Mouse (Mus musculus): ENCODE measurements around the gene Samd7. TPM values are rescaled to one million over a fixed set of nuclear protein-coding genes. Genes with fewer than 3 reads are reported as not detected.

Samd7 gene
- polyA plus RNA-seq, 1 experiment: not detected

DNA sequence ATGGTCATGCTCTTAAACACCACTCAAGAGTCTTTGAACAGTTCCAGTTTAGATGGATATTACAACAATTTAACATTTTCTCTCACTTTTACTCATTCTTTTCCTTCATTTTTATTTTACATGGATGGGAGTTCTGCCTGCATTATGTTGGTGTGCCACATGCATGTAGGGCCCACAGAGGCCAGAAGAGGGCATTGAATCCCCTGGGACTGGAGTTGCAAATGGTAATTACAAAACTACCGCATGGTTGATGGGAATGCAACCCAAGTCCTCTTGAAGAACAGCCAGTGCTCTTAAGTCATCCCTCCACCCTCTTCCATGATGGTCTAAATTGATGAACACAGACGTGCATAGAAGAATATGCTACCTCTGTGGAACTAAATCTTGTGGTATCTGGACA, 23.6 kb upstream of the Samd7 start:
- 85% methylated on average over 2 of the region's 2 CpGs for WGBS
- DNase-seq: no peak

DNA sequence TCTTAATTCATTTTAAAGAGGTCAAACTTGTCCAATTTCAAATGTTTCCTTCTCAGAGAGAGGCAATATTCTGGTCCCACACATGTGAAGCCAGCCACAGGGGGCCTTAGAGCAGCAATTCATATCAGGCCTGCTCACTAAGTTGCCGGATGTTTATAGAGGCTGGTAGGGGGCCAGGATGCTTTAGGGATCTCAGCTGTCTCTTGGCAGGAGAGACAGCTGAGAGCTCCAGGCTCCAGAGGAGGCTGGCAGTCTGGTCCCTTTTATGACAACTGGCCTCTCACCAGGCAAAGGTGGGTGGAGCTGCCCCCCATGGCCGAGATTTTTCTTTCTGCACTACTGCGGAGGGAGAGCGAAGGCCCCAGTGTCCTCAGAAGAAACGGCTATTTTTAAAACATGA, 22.9 kb upstream of the Samd7 start:
- DNase-seq: no peak
- Histone ChIP-seq H3K4me1 (ENCODE audit: control insufficient read depth, insufficient read depth, low read length) (no peaks in the 10 kb centered on the region), H3K4me3 (replicated peaks; ENCODE audit: extremely low read depth, low read depth, low read length) (no peak overlapping the region)
- TF ChIP-seq CTCF (IDR thresholded peaks at IDR 0.05; ENCODE audit: insufficient read depth, low read length) (no peak), POLR2A (IDR thresholded peaks at IDR 0.05; ENCODE audit: borderline replicate concordance, extremely low read depth, low read depth, low read length) (no peak)
- WGBS: 48% methylated on average over 5 of the region's 5 CpGs

More for the DNA sequence above, 23.6 kb upstream of the Samd7 start:
- H3K4me1 ChIP-seq (ENCODE audit: control insufficient read depth, insufficient read depth, low read length): no peaks in the 10 kb centered on the region
- TF ChIP-seq CTCF (IDR thresholded peaks at IDR 0.05; ENCODE audit: insufficient read depth, low read length) (no peak), POLR2A (IDR thresholded peaks at IDR 0.05; ENCODE audit: borderline replicate concordance, extremely low read depth, low read depth, low read length) (no peak)
- H3K4me3 ChIP-seq (replicated peaks; ENCODE audit: extremely low read depth, low read depth, low read length): no peak overlapping the region

DNA sequence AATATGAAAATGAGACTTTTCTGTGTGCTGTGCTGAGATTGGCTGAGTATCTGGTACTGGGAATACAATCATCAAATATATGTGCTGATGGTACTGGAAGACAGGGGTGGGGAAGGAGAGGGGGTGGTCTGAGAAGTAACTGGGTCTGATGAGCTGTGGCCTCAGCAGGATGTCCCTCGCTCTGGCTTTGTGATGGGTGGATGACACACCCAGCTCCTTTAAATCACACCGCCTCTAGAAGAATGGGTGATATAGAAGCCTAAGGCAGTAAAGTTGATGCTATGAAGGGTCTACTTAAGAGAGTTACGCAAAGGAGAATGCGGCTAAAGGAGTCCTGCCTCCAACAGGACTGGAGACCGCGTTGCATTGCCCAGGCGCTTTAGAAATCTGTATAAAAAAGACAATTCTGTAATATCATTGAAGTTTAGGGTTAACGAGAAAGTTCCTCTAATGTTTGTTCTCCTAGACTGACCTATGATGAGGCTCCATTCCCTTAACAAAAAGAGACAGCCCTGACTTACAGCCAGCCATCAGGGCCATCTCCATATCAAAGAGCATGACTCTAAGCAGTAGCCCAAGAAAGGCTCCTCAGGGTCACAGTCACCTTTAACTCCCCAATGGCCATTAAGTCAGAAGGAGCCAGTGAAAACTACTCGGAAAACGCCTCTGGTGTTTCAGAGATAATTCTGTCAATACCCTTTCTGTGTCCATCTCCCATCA, 21.8 kb upstream of the Samd7 start:
- no peak for TF ChIP-seq POLR2A (IDR thresholded peaks at IDR 0.05; ENCODE audit: borderline replicate concordance, extremely low read depth, low read depth, low read length)
- TF ChIP-seq CTCF (IDR thresholded peaks at IDR 0.05; ENCODE audit: insufficient read depth, low read length): no peak
- WGBS: 75% methylated on average over 10 of the region's 10 CpGs
- Histone ChIP-seq H3K4me3 (replicated peaks; ENCODE audit: extremely low read depth, low read depth, low read length) (no peak overlapping the region), H3K4me1 (ENCODE audit: control insufficient read depth, insufficient read depth, low read length) (no peaks in the 10 kb centered on the region)
- DNase-seq: no peak

DNA sequence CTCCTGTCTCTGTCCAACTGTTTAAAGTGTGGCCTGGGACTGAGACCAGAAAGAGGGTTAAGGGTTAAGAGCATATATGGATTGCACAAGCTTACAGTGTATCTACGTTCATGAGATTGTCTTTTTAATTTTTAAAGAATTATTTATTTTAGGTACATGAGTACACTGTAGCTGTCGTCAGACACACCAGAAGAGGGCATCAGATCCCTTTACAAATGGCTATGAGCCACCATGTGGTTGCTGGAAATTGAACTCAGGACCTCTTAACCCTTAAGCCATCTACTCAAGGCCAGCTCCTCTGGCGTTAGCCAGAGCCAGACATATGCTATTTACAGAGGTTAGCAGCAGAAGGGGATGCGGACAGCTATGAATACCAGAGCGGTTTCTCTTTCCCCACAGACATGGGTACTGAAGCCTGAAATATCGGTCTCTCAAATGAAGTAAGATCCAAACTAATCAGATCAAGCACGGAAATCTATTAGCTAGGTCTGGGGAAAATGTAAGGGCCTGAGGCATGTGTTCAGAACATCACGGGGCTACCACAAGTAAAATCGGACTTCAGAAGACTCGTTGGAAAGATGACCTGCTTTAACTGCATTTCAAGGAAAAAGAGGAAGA, 21.1 kb upstream of the Samd7 start:
- TF ChIP-seq CTCF (IDR thresholded peaks at IDR 0.05; ENCODE audit: insufficient read depth, low read length) (no peak), POLR2A (IDR thresholded peaks at IDR 0.05; ENCODE audit: borderline replicate concordance, extremely low read depth, low read depth, low read length) (no peak)
- no peak overlapping the region for H3K4me3 ChIP-seq (replicated peaks; ENCODE audit: extremely low read depth, low read depth, low read length)
- 75% methylated on average over 10 of the region's 10 CpGs for WGBS
- no peaks in the 10 kb centered on the region for H3K4me1 ChIP-seq (ENCODE audit: control insufficient read depth, insufficient read depth, low read length)
- no peak for DNase-seq

DNA sequence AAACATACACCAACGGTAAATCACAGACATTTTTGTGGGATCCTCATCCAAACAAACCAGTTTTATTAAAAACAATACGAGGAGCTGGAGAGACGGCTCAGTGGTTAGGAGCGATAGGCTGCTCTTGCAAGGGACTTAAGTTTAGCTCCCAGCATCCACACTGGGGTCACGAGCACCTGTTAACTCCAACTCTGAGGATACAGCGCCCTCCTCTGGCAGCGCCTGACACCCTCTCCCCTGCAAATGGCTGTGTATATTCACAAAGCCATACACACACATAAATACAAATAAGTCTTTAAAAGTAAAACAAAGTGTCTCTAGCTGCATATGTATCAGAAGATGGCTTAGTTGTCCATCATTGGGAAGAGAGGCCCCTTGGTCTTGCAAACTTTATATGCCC, 20.6 kb upstream of the Samd7 start:
- H3K4me3 ChIP-seq (replicated peaks; ENCODE audit: extremely low read depth, low read depth, low read length): no peak overlapping the region
- WGBS: 78% methylated on average over 7 of the region's 7 CpGs
- no peaks in the 10 kb centered on the region for H3K4me1 ChIP-seq (ENCODE audit: control insufficient read depth, insufficient read depth, low read length)
- DNase-seq: no peak
- TF ChIP-seq CTCF (IDR thresholded peaks at IDR 0.05; ENCODE audit: insufficient read depth, low read length) (no peak), POLR2A (IDR thresholded peaks at IDR 0.05; ENCODE audit: borderline replicate concordance, extremely low read depth, low read depth, low read length) (no peak)

DNA sequence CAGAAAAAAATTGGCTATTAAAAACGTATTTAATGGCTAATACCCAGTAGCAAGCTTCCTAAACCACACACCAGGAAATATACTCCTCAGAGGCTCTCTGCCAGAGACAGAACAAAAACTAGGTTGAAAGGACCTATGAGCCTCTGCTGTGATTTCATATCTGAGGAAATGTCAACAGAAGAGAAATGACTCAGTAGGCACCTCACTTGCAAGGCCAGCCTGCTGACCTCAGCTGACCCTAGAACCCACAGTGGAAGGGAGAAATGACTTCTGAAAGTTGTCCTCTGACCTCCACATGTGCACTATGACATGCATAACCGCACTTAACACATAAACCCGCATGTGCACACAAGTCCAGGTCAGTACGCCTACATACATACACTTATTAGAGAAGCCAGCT, 18.9 kb upstream of the Samd7 start:
- WGBS: 74% methylated on average over 4 of the region's 4 CpGs
- no peak overlapping the region for H3K4me3 ChIP-seq (replicated peaks; ENCODE audit: extremely low read depth, low read depth, low read length)
- no peaks in the 10 kb centered on the region for H3K4me1 ChIP-seq (ENCODE audit: control insufficient read depth, insufficient read depth, low read length)
- TF ChIP-seq POLR2A (IDR thresholded peaks at IDR 0.05; ENCODE audit: borderline replicate concordance, extremely low read depth, low read depth, low read length) (no peak), CTCF (IDR thresholded peaks at IDR 0.05; ENCODE audit: insufficient read depth, low read length) (no peak)
- no peak for DNase-seq

DNA sequence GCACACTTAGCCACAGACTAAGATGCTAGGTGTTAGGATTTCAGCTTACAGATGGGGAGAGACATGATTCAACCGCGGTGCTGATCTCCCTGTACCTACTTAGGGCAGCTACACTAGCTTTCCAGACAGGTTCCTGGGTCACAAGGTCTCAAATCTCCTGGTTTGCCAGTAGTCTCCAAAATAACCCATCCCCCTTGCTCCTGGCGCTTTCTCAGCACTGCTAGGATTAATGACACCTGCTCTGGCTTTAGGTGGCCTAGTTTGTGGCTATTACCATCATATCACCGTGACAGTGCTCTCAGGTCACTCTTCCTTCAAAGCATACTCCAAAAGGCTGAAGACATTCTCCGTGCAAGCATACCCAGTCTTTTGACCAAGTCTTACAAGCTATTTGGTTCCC, 17.0 kb upstream of the Samd7 start:
- Histone ChIP-seq H3K4me1 (ENCODE audit: control insufficient read depth, insufficient read depth, low read length) (no peaks in the 10 kb centered on the region), H3K4me3 (replicated peaks; ENCODE audit: extremely low read depth, low read depth, low read length) (no peak overlapping the region)
- TF ChIP-seq CTCF (IDR thresholded peaks at IDR 0.05; ENCODE audit: insufficient read depth, low read length) (no peak), POLR2A (IDR thresholded peaks at IDR 0.05; ENCODE audit: borderline replicate concordance, extremely low read depth, low read depth, low read length) (no peak)
- DNase-seq: no peak
- WGBS: 85% methylated on average over 5 of the region's 5 CpGs

DNA sequence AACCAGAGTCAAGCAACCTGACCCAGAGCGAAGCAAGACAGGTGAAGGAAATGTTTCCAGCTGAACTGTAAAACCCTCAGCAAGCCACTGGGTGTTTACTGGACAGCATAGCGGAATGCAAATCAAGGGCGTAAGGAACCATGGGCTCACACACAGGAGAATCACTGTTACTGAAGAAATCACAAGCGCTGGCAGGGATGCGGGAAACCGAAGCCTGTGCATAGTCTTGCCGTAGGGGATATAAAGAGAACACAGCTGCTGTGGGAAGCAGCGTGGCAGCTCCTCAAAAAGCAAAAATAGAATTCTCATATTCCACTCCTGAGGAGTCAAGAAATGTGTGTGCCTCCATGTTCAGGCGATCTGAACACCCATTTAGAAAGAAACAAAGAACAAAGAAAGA, 9.3 kb upstream of the Samd7 start:
- DNase-seq: no peak
- TF ChIP-seq POLR2A (IDR thresholded peaks at IDR 0.05; ENCODE audit: borderline replicate concordance, extremely low read depth, low read depth, low read length) (no peak), CTCF (IDR thresholded peaks at IDR 0.05; ENCODE audit: insufficient read depth, low read length) (no peak)
- H3K4me1 ChIP-seq (ENCODE audit: control insufficient read depth, insufficient read depth, low read length): no peaks in the 10 kb centered on the region
- H3K4me3 ChIP-seq (replicated peaks; ENCODE audit: extremely low read depth, low read depth, low read length): no peak overlapping the region
- WGBS: 77% methylated on average over 9 of the region's 9 CpGs

DNA sequence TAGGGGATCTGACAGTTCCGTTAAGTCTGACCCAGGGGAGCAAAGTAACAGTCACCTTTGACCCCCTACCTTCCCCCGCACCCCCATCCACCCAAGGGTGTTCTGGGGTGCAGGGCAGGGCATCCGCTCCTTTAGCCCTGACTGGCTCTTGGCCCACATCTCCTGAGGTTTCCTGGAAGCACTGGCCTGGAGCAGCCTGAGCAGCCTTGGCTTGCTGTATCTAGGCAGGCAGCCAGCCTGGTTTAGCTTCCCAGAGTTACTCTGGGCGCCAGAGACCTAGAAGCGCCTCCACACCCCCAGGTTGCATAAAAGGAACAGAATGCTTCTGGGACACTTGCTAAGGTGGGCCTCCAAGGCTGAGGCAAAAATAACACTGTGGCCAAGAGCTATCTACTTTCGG, 4.8 kb upstream of the Samd7 start:
- 70% methylated on average over 6 of the region's 6 CpGs for WGBS
- DNase-seq: no peak
- TF ChIP-seq POLR2A (IDR thresholded peaks at IDR 0.05; ENCODE audit: borderline replicate concordance, extremely low read depth, low read depth, low read length) (no peak), CTCF (IDR thresholded peaks at IDR 0.05; ENCODE audit: insufficient read depth, low read length) (no peak)

DNA sequence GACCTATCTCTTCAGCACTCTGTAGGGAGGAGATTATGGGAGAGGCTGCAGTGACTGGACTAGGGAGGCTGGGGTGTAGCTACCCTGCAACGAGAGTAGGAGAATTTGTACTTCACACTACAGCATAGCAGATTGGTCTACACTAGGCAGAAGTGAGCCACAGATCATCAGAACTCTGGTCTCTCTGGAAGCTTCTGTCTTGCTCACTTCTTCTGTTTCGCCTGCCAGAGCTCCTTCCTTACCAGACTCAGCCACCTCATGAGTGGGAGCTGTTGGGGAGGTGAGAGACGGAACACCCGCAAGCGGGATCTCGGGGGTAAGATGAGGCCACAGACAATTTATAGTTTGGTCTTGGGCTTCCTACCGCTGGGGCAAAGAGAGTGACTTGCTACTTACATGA, 3.2 kb upstream of the Samd7 start:
- no peak overlapping the region for H3K4me3 ChIP-seq (replicated peaks; ENCODE audit: extremely low read depth, low read depth, low read length)
- no peak for DNase-seq
- no peaks in the 10 kb centered on the region for H3K4me1 ChIP-seq (ENCODE audit: control insufficient read depth, insufficient read depth, low read length)
- WGBS: 86% methylated on average over 7 of the region's 7 CpGs
- TF ChIP-seq CTCF (IDR thresholded peaks at IDR 0.05; ENCODE audit: insufficient read depth, low read length) (no peak), POLR2A (IDR thresholded peaks at IDR 0.05; ENCODE audit: borderline replicate concordance, extremely low read depth, low read depth, low read length) (no peak)

More for the DNA sequence above, 4.8 kb upstream of the Samd7 start:
- Histone ChIP-seq H3K4me1 (ENCODE audit: control insufficient read depth, insufficient read depth, low read length) (no peaks in the 10 kb centered on the region), H3K4me3 (replicated peaks; ENCODE audit: extremely low read depth, low read depth, low read length) (no peak overlapping the region)

Measured in lung, adult 2 months (tissue).